Mouse (Mus musculus) urinary bladder, adult 18-20 months (tissue): ENCODE data around the gene Dkk1.
"Not testable (repeated sequence)": the region's sequence is repeated elsewhere in the genome, so short reads cannot be mapped to it uniquely, and the experiment has no call there.

Experiments used
- DNase-seq, 2 experiments: peaks; one replicate each; pipeline ENCODE4 v3.0.0; 2022; ENCODE audit warnings: low spot score in 2 of 2, mixed read lengths in 2 of 2

The Dkk1 gene

DNA sequence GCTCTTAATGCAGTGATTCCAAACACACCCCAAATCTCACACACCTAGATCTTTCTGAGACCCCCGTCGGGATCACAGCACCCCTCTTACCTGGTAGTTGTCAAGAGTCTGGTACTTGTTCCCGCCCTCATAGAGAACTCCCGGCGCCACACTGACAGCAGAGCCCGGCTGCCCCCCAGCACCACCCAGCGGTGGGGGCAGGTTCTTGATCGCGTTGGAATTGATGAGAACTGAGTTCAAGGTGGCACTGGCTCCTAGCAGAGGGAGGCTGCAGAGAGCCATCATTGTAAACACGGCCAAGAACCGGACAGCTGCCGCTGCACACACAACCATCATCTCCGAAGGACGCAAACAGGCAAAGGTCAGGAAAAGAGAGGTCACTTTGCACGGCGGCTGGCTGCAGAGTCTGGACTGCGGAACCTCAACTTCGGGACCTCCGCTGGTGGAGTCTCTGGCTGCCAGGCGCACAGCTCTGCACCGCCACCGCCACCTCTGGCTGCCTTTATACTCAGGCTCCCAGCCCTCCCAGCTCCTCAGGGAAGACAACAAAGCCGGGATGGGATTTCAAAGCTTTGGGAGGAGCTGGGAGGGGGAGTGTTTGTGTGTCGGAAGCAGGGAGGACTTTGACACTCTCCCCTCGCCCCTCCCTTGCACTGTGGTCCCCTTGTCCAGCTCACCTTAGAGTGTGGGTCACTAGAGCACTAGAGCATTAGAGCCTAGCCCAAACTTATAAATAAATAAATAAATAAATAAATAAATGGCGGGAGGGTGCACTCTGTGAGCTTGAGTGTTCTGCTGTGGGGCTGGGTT lies at the start of gene Dkk1:
TSS of gene Dkk1 (minus strand) at position 622 of the 810 bp plus-strand sequence.
- DNase-seq = no peak

DNA sequence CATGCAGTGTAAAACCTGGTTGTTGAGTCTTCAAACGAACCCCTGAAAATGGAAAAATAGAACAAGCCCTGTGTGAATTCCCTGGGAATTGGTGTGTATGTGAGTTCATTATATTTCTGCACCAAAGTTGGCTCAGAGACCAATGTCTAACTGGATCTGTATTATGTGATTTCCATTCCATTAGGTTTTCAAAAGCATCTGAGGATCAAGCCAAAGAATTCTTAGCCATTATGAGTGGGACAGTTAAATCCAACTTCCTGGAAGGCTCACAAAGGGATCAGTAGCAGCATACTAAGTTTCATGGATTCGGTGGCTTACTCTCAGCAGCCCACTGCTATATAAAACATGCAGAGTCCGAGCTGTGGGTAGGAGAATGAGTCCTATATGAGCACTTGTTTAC lies 36.9 kb upstream of the Dkk1 start:
- DNase-seq = no peak

DNA sequence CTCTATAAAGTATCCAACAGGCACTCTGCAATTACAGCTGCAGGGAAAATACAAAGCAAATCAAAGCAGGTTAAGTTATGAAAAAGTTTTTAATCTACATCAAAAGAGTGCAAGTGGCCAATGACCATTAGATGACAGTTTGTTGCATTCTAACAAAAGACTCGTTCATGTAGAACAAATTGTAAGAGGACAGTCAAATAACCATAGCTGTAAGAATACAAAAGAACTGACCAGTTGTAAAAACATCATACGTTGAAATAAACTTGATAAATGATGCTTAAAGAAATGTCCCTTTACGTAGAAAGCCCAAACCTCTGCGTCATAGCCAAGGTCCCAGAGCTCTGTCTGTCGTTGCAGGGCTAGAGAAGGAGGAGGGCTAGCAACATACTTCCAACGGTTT lies 15.1 kb upstream of the Dkk1 start:
- no peak for DNase-seq

DNA sequence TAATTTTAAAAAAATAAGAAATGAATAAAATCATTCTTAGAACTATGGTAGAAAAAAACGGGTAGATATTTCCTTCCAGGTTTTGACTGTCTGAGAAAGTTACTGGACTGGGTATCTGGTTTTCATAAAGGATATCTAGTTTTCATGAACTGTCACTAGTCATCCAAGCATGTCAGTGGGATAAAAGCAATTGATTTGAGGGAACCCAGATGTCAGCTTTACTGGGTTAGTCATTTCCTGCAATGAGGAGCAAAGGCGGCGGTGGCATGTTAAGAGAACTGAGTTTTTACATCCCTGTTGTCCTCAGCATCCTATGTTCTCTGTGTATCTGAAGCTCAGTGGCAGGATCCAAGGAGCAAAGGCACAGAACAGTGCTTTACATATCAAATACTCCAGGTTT lies 14.4 kb upstream of the Dkk1 start:
- DNase-seq = no peak

DNA sequence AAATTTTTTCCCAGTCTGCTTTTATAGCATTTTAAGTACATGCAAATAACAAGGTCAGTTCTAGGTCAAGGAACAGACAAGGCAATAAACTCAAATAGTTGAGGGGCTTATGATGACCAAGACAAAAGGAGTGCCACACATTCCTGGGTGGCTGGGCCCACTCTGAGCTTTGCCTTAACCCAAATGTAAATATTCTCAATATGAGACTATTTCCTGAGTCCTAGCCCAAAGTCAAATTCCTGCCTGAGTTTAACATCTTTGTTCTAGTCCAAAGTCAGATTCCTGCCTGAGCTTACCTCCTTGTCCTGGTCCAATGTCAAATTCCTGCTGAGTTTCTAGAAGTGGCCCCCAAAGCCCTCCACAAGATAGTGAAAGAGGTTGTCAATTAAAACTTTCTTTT lies 8.6 kb upstream of the Dkk1 start:
- DNase-seq = no peak

DNA sequence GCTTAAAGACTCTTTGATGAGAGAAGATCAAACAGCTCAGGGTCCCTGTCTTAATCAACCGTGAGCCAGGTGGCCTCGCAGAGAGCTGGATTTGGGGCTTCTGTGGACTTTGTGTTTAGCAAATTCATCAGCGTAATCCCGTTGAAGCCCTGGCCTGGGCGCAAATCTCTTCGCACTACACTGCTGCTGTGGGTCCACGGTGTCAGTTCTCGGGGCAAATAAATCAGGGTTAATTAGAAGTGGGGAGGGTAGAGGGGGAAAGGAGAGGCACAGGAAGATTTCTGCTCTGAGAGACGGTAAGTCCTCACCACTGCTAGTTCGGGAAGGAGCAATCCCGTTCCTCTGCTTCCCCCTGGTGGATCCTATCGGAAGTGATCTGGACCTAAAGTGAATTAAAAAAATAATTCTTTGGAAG lies 5.0 kb upstream of the Dkk1 start:
- peak; percentile 22 to 50 for DNase-seq

DNA sequence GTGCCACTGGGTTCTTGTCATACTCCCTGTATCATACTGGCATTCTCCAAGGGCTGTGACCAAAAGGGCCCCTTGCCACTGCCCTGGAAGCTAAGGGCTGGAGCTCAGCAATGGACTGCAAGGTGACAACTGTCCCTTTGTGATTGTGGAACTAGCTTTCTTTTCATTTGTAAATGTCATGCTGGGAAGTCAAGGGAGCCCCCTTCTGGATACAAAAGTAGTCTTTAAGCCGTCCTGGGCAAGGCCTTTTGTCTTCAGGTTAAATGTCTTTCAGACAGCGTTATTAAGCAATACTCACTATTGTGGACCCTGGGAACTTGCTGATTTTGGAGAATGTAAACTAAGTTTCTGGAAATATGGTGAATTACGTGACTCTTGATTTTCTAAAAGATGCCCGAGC lies 4.3 kb upstream of the Dkk1 start:
- DNase-seq = no peak

DNA sequence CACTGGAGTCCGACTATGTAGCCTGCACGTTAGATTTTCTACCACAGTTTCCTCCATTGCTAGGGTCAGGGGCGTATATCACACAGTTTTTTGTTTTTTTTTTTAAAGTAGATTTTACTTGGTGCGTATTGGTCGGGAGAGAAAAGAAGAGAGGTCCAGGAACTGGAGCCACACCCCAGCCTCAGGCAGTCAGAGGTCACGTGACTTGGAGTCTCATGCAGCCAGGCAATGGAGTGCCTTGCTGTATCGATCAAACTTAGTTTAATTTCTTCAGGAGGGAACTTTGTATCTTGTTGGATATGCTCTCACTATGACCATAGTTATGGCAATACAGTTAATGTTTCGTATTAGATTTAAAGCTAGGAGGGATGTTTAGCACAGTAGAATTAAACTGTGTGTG lies 2.8 kb upstream of the Dkk1 start:
- no peak for DNase-seq

DNA sequence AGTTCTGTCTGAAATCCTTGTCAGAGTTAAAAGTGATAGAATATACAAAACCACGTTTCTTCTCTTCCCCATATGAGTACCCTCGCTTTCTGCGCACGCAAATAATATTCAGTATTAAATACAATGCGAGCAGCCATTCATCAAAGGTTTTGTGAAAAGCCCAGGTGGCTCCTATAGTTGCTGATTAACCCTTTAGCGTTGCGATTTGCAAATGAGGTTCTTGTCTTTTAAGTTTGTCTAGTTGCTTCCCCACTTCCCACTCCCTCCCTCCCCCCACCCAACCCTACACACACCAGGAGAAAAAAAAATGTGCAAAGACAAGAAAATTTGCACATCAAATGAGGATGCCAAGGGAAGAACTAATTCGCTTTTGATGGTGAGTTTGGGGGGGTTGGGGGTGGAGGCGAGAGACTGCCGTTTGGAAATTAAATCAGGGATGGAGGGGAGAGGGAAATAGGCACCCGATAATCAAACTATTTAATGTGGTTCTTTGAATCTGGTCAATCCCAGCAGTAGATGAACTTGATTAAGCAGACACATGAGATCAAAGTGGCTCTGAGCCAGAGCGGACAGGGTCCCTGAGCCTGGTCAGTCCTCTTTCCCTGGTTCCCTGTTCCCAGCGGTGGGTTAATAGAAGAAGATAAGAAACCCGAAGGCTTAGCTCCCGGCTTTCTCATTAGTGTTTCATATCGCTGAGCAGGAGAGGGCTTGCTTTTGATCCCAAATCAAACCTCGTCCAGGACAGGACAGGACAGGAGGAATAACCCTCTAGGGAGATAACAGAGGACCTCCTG lies 586 bp upstream of the Dkk1 start:
- no peak for DNase-seq

DNA sequence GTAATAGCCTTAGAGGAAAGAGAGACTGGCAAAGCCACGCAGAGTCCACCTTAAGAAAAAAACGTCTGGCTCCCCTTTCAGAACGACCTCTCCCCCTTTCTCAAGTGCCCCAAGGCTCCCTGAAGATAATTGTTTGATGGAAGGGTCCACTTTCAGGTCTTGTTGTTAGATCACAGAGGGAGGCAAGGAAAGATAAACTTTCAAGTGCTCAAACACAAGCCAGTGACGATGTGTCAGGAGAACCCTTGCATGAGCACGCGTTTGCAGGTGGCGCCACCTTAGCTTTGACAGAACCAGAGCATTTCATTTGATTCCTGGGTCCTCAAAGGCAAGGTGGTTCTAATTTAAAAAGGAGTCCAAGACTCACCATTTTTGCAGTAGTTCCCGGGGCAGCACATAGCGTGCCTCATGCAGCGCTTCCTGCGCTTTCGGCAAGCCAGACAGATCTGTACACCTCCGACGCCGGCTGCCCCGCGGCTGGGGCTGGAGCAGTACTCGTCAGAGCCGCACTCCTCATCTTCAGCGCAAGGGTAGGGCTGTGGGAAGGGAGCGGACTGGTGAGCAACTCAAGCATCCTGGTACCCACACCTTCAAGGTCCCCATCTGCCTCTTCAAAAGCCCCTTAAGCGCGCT lies 938 bp downstream of the Dkk1 start:
- DNase-seq = no peak

DNA sequence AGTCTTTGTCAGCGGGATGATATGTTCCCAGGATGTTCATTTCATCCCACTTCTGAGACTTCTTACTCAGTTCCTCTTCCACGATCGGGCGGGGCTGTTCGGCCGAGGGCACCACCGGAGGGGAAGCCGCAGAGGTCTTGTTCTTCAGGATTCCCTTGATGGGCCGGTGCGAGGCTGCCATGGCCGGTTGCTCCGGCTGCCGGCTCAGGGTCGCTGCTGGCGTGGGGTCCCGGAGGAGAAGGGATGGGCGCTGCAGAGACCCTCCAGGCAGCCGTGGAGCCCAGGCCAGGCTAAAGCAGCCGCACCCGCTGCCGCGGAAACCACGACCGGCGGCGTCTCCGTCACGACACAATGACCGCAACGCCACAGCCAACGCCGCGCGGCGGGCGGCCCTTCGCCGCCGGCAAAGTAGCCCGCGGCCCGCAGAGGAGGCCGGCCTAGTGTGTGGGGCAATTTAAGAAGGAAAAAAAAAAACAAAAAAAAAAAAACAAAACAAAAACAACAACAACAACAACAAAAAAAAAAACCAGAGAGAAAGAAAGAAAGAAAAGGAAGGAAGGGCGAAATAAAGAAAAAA lies 10.0 kb downstream of the Dkk1 start:
- DNase-seq = not testable (repeated sequence)

DNA sequence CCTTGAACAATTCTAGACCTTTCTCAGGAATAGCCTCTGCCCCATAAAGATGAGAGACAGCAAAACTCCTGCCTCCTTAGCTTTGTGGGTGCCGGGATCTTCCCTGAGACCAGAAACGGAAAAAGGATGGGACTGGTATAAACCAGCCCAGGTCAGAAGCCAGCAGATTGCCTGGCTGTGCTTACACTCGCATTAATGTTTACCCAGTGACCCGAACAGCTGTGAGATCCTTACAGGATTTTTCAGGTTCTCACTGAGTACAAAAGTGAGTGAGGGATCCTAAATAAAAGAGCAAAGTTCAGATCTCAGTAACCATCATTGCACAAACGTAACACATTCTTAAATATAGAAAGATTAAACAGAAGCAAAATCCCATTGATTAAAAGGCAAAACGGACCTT lies 32.7 kb downstream of the Dkk1 start:
- DNase-seq = no peak

DNA sequence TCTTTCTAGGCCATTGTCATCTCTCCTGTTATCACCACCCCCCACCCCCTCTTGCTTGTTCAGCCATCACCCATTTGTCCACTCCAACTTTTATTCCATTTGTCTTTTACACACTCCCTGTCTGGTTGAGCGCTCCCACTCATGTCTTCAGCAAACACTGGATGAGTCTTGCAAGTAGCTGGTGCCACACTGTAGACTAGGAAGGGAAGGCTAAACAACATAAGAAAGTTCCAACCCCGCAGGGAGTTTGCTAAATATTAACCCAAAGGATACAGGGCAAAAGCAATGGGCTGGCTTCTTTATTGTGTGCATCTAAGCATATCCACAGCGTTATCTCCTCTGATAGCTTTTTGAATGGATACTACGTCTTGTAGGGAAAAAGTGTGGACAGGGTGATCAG lies 39.0 kb downstream of the Dkk1 start:
- DNase-seq = no peak

DNA sequence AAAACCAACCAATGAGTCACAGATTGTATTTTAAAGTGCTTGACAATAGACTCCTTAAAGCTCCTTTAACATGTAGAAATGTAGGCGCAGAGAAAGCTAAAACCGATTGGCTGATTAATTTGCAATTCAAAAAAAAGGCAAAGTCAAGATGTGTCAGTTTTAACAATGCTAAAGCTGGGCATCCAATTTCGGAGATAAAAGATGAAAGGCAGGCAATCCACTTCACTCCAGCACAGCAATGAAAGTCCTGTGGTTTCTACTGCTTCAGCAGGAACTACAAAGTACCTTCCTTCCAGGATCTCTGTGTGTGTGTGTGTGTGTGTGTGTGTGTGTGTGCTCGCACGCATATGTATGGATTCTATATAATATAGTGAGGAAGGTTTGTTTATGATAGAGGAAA lies 44.0 kb downstream of the Dkk1 start:
- no peak for DNase-seq
